Mouse (Mus musculus): ENCODE measurements around the gene Thsd7b.

GRCm38 (mm10) chr1:130083788-130084187, 810.7 kb downstream of the Thsd7b start:
- no peak for TF ChIP-seq CTCF (IDR thresholded peaks at IDR 0.05; ENCODE audit: extremely low read depth, insufficient read length, insufficient replicate concordance, low read depth, low read length)
- TF ChIP-seq POLR2A (IDR thresholded peaks at IDR 0.05; ENCODE audit: low read depth, low read length): no peak

Measured in small intestine, adult 2 months (tissue).